8 mouse cellular contexts compared by ENCODE assay signal in genomic region chr15:78914823-78915659, GRCm38 (mm10). TPM values are rescaled to one million over a fixed set of nuclear protein-coding genes. Genes with fewer than 3 reads are reported as not detected.
DNase-seq lines count a peak whose midpoint lies in the region; ATAC-seq and TF ChIP-seq lines count a peak whose summit lies in the region.

No protein-coding gene starts in this region.

- peak overlapping the region; percentile 98 for H3K4me2 ChIP-seq in limb, embryonic 15.5 days

- peak overlapping the region; percentile 80 for H3K9ac ChIP-seq in limb, embryonic 15.5 days

- peak overlapping the region; percentile 85 for H3K4me3 ChIP-seq in testis, adult 2 months (ENCODE audit: control insufficient read depth, low read depth, low read length)
- H3K4me3 ChIP-seq in limb, embryonic 15.5 days, result peak overlapping the region; percentile 75

- DNase-seq in cerebellum, adult 11-12 months, result peak; percentile 67
- no peak for DNase-seq in cerebellum, postnatal 4 days (ENCODE audit: low spot score in 2 of 2)
- no peak for DNase-seq in testis, postnatal 14 days (ENCODE audit: low spot score)
- no peak for DNase-seq in MN1 (ENCODE audit: low spot score)
- DNase-seq in gastrocnemius, adult 18-20 months (ENCODE audit: low spot score), result no peak
- no peak for DNase-seq in layer of hippocampus, adult 9-10 months (ENCODE audit: low spot score)

- H3K27ac ChIP-seq in testis, adult 2 months (ENCODE audit: control insufficient read depth, insufficient read depth, low read depth, low read length), result no peak overlapping the region; the same call in 1 of the 2 replicates
- H3K27ac ChIP-seq in limb, embryonic 15.5 days, result no peak overlapping the region

- WGBS in limb, embryonic 15.5 days, result 46% methylated on average over 8 of the region's 8 CpGs

- no peaks in the 10 kb centered on the region for H3K27me3 ChIP-seq in testis, adult 2 months (ENCODE audit: control insufficient read depth, insufficient read depth, low read length)
- H3K27me3 ChIP-seq in limb, embryonic 15.5 days, result no peaks in the 10 kb centered on the region

- TF ChIP-seq POLR2A in testis, adult 2 months (IDR thresholded peaks at IDR 0.05; ENCODE audit: control insufficient read depth, low read depth, low read length), result no peak

- no peak for ATAC-seq in limb, embryonic 15.5 days (ENCODE audit: insufficient number of reproducible peaks, low FRiP score, low TSS enrichment, low read depth)

- no peak for TF ChIP-seq CTCF in testis, adult 2 months (IDR thresholded peaks at IDR 0.05; ENCODE audit: control insufficient read depth, insufficient read depth, insufficient replicate concordance, low read depth, low read length)

- peaks cover 6% of the 10 kb centered on the region for H3K4me1 ChIP-seq in testis, adult 2 months (ENCODE audit: control insufficient read depth, insufficient read depth, low read length)
- peaks cover 37% of the 10 kb centered on the region for H3K4me1 ChIP-seq in limb, embryonic 15.5 days

- no peaks in the 10 kb centered on the region for H3K36me3 ChIP-seq in testis, adult 2 months (ENCODE audit: control insufficient read depth, insufficient read depth, low read length)
- peaks cover 52% of the 10 kb centered on the region for H3K36me3 ChIP-seq in limb, embryonic 15.5 days

- no peaks in the 10 kb centered on the region for H3K9me3 ChIP-seq in limb, embryonic 15.5 days

RNA-seq across cellular contexts. Expression of gene Pdxp, which starts 1.3 kb away (rescaled TPM):
- polyA plus RNA-seq in testis, adult 2 months (2012; rRNA removed), result 3.6 and 3.8 TPM in 2 replicates
- 13.0 and 15.0 TPM in 2 replicates for polyA plus RNA-seq in limb, embryonic 15.5 days (2015; fragmentation: Nextera tagmentation; extraction: Ambion mirVana)
- 1 to 10 TPM; 1.3 to 1.9 TPM for total RNA-seq in gastrocnemius, adult 18-20 months (2021)

RNA-seq across cellular contexts. Expression of gene Lgals1, which starts 11.5 kb away (rescaled TPM):
- 92.0 and 106 TPM in 2 replicates for polyA plus RNA-seq in testis, adult 2 months (2012; rRNA removed)
- 2,795 and 2,816 TPM in 2 replicates for polyA plus RNA-seq in limb, embryonic 15.5 days (2015; fragmentation: Nextera tagmentation; extraction: Ambion mirVana)
- total RNA-seq in gastrocnemius, adult 18-20 months (2021), result 100 to 1,000 TPM; 229 to 364 TPM

RNA-seq across cellular contexts. Expression of gene Sh3bp1, which starts 15.5 kb away (rescaled TPM):
- polyA plus RNA-seq in testis, adult 2 months (2012; rRNA removed), result 3.3 and 3.5 TPM in 2 replicates
- polyA plus RNA-seq in limb, embryonic 15.5 days (2015; fragmentation: Nextera tagmentation; extraction: Ambion mirVana), result 55.2 and 61.1 TPM in 2 replicates
- 1 to 10 TPM; 1.0 to 1.9 TPM for total RNA-seq in gastrocnemius, adult 18-20 months (2021)

RNA-seq across cellular contexts. Expression of gene Gm49510, which starts 15.6 kb away (rescaled TPM):
- polyA plus RNA-seq in testis, adult 2 months (2012; rRNA removed), result not detected in 2 replicates
- 0.50 and 0.65 TPM in 2 replicates for polyA plus RNA-seq in limb, embryonic 15.5 days (2015; fragmentation: Nextera tagmentation; extraction: Ambion mirVana)
- total RNA-seq in gastrocnemius, adult 18-20 months (2021), result not detected

RNA-seq across cellular contexts. Expression of gene Nol12, which starts 19.7 kb away (rescaled TPM):
- 40.7 and 44.6 TPM in 2 replicates for polyA plus RNA-seq in testis, adult 2 months (2012; rRNA removed)
- polyA plus RNA-seq in limb, embryonic 15.5 days (2015; fragmentation: Nextera tagmentation; extraction: Ambion mirVana), result 53.2 and 55.2 TPM in 2 replicates
- 10 to 100 TPM; 26.4 to 29.1 TPM for total RNA-seq in gastrocnemius, adult 18-20 months (2021)

Comparison
In these comparisons a context has a peak if more than half of its experiments do, and no peak if none do; other contexts are left out.
1. RNA of gene Lgals1, which starts 11.5 kb away (polyA plus RNA-seq): 2,795 to 2,816 TPM in limb, embryonic 15.5 days; 92.0 to 106 TPM in testis, adult 2 months; every median in the first group is over 10 times any median in the second.
2. RNA of gene Sh3bp1, which starts 15.5 kb away (polyA plus RNA-seq): 55.2 to 61.1 TPM in limb, embryonic 15.5 days; 3.3 to 3.5 TPM in testis, adult 2 months; every median in the first group is over 10 times any median in the second.